Mouse (Mus musculus): ENCODE measurements around the gene Flnb.

Flnb gene

DNA sequence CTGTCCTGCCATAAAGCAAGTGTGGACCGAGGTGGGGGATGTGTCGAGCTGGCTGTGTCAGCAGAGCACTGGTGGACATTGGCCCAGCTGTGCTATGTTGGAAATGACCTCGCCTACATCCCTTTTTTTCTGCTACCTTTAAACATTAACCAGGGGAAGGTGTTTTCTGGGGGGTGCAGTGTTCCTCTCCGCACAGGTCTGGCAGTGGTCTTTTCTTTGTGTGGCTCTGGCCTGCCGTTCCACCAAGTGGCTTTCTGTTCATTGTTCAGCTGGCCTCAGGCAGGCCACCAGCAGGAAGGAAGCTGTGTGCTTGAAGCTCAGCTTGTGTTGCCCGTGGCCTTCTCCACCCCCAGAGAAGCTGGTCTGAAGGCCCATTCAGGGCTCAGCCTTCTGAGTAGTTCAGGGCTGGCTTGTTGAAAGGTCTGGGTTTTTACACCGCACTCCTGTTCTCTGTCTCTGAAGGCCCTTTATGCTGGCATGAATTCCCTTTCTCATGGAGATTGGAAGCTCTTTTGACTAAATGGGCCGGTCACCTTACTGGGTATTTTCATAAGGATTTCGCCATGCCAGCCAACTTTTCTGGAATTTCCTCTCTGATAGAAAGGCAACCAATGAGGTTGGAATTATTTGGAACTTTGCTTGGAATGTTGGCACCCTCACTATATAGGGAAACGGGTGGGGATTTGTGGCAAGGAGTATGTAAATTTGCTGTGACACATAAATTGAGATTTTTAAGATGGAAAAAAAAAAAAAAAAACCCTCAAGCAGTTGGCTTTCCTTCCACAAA lies 8.6 kb downstream of the Flnb start:
- no peak for DNase-seq (ENCODE audit: low spot score in 2 of 2)

DNA sequence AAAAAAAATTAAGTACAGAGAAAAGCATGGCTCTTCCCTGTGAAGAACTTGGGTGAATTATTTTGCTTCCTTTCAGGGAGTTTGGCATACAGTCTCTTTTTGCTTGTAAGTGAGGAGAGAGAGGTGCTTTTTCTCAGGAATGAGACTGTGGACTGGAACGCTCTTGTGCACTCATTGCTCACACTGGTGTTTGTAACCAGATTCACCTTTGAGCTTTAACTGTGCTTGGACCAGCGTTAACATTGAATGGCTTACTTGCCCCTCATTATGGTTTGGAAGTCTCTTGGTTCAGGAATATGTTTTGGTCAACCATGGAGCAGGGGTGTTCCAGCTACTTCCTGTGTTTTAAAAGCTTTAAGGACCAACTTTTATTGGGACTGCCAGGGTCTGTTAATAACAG lies 11.4 kb downstream of the Flnb start:
- no peak for DNase-seq (ENCODE audit: low spot score in 2 of 2)

DNA sequence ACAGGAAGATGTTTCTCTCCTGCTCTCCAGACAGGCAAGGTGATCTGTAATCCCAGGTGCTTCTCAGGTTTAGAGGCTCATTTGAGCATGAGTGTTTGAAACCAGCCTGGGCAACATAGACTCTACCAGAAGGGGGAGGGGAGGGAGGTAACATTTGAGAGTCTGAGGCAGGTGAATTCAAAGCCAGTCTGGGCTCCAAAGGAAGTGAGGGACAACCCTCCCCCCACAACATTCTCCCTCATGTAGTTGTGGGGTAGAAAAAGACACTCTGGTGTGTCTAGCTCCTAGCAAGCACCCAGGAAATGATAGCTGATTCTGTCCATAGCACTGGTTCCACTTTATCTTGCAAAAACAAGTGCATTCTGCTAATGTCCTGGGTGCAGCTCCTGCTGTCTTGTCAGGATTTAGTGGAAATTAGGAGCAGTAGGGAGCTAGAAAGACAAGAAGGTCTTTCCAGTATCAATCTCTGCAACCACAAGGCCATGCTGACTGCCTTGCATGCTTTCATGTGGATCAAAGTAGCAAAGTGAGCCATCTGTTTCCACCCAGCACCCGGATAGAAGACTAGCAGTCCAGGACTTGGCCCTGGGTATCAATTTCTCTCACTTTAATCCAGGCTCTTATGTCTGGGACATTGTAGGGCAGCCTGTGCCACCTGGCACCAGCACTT lies 14.1 kb downstream of the Flnb start:
- DNase-seq (ENCODE audit: low spot score in 2 of 2): no peak

DNA sequence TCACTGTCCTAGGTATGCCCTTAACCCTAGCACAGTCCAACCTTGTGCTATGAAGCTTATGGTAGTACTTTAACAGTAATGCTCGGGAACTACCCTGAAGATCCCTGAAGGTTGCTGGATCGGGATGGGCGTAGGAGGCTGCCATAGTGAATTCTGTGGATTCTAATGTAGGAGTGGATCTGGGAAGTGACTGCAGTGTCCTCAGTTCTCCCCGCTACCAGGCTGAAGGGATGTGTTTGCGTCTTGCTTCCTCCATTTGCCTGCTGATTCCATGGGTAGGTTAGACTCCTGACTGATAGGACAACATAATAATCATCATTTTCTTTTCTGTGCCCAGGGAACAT lies 14.7 kb downstream of the Flnb start:
- DNase-seq (ENCODE audit: low spot score in 2 of 2): no peak

DNA sequence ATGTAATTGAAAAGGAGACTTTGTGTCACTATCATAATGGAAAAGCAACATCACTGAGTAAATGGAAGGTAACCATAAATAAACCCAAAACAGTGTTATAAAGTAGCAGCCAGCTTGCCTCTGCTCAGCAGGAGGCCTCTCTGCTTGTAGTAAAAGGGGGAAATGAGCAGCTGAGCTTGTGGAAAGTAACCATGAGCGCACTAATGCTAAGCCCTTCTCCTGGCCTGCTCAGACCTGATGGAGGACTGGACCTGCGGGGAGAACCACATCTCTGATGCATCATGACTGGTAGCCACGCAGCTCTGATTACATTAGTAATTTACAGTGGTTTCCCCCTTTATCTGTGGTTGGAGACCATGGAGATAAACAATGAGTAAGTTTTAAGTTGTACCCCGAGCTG lies 15.7 kb downstream of the Flnb start:
- DNase-seq (ENCODE audit: low spot score in 2 of 2): no peak

DNA sequence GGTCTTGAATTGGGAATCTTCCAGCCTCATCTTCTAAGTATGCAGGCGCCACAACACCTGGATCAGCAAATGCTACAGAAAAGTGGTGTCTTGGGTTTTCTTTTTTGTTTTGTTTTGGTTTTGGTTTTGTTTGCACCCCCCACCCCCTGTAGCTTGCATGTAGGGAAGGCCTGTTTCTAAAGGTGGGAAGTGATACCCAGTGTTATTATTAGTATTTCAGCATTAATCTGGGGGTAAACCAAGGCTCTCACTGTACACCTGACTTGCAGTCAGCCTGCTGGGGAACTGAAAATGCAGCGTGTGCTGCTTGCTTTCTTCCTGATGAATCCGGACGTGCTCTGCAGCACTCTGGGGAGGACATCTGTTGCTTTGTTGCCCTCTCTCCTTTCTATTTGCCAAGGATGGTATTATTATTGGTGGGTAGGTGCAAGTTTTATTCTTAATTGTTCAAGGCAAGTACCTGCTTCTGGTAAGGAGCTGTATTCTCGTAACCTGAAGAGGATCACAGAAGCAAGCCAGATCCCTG lies 20.9 kb downstream of the Flnb start:
- DNase-seq (ENCODE audit: low spot score in 2 of 2): no peak

DNA sequence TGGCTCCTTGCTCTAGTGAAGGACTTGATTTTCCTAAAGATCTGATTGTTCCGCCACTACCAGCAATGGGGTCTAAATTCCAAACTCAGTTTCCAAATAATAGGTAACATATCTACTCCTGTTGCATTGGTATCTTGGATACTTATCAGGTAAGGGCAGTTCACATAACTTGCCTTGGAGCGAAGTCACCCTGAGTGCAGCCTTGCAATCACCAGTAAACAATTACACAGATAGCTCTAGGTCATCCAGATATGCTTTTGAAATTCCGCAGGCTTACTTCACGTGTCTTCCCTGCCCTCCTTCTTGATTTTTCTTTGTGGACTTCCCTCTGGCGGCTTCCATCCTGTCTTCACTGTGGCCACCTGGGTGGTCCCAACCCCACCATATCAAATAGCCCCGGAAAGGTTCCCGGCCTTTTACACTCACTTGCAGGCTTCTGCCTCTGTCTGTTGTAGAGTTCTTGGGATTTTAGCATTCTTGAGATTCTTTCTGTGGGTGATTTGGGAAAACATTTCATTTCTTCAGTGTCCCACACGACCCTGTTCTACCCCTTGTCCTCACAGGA lies 22.3 kb downstream of the Flnb start:
- no peak for DNase-seq (ENCODE audit: low spot score in 2 of 2)

DNA sequence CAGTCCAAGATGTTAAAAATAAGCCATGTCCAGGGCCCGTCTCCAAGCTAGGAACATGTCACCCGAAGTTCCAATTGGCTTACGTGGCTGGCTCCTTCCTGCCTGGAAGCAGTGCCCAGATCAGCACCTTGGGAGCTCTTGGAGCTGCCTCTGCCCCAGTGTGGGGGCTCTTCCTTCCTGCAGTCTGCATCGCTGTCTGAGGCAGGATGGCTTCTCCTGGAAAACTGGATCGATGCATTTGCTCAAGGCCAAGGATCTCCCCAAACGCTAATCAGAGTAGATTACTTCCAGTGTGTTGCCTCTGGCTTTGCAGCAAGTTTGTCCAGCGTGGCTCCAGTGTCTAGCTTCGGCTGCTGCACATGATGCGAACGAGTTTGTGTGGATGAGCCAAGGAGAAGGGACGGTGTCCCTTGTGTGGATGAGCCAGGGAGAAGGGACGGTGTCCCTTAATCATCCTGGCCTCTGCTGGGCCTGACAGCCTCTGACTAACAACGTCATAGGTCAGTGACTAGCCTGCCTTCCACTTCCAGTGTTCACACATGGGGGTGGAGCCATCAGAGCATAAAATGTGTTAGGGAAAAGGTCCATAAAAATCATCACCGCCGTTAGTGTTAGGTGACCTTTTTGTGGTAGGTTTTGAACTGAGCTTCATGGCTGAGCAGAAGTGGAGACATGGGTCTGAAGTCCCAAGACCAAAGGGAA lies 25.0 kb downstream of the Flnb start:
- no peak for DNase-seq (ENCODE audit: low spot score in 2 of 2)

DNA sequence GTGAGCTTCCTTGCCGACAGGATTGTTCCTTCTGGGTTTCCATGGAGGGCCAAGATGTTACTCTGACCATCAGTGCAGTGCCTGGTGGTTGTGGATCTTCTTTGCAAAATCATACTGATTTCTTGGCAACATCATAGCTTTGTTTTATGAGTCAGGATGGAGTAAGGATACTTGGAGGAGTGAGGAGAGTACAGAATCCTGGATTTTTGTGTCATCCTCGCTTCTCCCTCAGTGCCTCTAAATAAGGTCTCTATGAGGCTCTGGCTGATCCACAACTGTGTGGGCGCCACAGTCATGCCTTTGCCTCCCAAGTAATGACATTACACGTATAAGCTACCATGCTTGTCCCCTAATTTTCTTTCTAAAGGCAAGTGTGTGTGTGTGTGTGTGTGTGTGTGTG lies 28.9 kb downstream of the Flnb start:
- no peak for DNase-seq (ENCODE audit: low spot score in 2 of 2)

DNA sequence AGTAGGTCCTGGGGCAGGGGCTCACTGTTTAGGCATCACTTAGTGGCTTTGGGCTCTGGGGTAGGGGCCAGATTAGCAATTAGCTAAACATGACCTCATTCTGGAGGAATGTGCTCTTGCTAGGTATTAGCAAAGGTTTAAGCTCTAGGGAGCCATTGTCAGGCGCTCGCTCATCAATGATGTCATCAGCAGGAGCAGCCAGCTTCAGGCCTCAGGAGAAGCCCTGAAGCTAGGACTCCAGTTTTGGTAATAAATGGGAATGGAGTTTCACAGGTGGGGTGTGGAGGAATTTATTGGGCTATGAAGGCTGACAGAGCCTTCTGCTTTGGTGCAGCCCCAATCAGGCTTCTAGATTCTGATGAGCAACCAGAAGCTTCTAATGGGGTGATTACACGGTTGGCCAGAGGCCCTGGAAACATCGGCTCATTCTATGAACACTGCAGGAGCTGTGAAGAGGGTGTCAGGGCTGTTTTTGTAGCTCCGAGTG lies 30.0 kb downstream of the Flnb start:
- no peak for DNase-seq (ENCODE audit: low spot score in 2 of 2)

DNA sequence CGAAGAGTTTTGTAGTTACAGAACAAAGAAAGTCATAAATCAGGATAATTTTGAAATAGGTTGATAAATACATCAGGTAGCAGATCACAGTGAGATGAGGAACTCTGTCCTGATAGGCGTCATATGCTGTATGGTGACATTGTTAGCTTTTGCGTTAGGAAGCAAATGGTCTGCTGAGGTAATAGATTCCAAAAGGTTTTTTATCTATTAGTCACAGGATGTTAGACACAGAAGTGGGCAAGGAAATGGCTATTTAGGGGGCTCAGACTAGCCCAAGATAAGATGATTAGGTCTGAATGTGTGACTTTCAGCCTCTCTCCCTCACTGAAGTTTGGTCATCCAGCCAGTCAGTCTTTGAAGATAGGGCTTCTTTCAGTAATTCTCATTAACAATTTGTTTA lies 33.2 kb downstream of the Flnb start:
- DNase-seq (ENCODE audit: low spot score in 2 of 2): no peak

DNA sequence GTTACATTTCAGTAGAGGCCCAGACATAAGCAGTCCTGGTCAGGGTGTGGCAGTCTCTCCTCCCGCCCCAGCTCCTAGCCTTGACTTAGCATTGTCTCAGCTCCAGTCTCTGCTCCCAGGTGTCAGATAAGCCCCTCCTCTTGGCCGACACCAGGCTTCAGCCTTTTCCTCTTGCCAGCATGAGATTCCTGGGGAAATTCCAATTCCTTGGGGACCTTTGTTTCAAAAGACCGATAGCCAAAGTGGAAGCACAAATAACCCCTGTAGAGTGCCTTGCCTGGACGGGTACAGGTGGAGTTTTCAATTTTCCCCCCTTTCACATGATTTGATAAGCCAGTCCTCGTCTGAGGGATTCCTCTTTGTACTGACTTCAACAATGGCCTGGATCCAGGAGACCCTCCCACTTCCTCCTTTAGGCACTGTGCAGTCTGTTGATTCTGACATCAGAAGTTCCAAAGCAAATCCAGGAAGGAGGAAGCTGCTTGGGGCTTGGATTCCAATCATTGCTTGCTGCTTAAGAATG lies 33.8 kb downstream of the Flnb start:
- DNase-seq (ENCODE audit: low spot score in 2 of 2): no peak

DNA sequence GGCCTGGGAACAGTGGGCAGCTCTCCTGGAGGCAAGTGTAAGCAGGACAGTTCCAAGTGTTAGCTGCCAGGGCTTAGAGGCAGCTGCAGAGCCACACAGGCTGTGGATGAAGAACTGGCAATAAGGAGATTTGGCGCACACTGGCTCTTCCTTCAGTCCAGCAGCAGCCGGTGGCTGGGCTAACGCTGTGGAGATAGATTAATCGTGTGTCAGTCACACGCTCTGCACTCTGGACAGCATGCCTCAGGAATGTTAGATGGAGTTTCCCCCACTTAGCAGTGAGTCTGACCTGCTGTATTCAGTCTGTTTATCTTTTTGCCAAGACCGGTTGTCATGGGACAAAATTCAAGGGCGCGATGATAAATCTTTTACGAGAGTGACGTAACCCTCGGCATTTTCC lies 35.9 kb downstream of the Flnb start:
- DNase-seq (ENCODE audit: low spot score in 2 of 2): no peak

DNA sequence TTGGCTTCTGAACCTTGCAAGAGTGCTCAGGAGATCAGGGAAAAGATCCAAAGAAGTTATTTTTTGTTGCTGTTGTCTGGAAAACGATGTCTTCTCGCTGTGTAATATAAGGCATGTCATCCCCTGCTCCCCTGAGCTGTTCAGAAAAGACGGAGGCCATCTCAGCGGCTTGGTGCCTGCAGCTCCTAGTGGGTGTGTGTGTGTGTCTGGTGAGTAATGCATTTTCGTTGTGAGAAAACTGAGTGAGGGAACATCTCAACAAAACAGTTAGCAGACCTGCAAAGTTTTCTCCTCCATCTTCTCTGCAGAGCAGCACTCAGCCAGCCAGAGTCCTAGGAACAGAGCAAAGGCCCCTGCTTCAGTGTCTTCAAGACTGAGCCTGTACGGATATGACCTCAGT lies 36.6 kb downstream of the Flnb start:
- no peak for DNase-seq (ENCODE audit: low spot score in 2 of 2)

DNA sequence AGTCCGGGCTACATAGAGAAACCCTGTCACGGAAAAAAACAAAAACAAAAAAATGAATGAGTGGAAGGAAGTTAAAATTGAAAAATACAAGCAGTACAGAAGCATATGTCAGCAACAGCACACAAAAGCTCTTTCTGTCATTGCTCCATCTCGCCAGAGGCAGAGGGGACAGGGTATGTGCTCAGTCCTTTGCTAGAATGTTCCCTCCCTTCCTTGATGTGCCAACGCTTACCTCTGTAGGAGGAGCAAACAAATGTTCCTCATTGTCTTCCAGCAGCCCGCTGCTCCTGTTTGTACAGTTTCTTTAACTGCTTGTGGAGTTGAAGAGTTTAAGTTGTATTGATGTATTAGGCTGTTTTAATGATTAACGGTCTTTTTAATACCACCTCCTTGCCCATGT lies 37.3 kb downstream of the Flnb start:
- no peak for DNase-seq (ENCODE audit: low spot score in 2 of 2)

DNA sequence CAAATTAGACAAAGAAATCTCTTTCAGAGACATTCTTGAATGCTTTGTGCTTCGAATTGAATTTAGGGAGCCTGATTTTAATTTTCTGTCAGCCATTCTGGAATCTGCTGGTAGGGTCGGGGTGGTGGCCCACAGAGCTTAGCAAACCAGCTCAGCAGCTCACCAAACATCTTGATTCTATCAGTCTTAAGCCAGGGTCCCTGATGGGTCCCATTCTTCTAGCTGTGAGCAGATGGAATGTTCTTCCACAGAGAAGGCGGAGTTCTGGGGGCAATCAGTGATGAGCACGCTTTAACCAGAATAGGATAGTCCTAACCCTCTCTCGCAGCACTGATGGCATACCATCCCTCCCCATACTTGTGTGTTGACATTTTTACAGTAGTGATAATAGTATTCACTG lies 37.7 kb downstream of the Flnb start:
- no peak for DNase-seq (ENCODE audit: low spot score in 2 of 2)

DNA sequence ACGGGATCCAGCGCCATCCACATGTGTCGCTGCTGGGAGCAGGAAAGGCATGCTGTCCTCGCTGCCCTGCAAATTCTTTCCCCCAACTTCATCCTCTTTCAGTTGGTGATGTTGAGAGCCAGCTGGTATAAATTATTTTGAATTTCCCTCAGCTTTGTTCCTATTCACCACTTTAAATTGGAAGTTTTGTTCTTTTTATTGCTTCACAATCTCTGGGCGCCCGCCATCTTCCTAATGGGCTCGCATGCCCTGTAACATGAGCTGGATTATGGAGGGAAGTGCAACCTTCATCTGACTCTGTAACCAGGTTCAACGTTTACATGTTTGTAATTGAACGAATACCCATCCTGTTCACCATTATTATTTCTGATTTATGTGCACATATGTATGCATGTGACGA lies 38.6 kb downstream of the Flnb start:
- no peak for DNase-seq (ENCODE audit: low spot score in 2 of 2)

DNA sequence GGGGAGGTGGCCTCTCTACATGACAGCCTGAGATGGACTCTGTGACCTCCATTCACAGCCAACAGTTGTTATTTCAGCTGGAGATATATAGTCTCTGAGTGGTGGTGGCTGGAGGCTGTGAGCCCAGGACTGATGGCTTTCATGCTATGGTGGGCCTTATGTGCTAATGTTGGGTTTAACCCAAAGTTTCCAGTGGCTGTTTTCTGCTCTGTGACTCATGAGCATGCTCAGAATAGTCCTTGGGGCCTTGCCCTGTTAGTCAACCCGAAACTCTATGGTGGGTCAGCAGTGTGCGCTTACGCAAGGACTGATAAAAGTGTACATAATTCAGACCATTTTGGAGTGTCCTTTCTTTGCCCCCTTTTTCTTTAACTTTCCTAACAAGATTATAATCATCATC lies 40.1 kb downstream of the Flnb start:
- DNase-seq (ENCODE audit: low spot score in 2 of 2): no peak

DNA sequence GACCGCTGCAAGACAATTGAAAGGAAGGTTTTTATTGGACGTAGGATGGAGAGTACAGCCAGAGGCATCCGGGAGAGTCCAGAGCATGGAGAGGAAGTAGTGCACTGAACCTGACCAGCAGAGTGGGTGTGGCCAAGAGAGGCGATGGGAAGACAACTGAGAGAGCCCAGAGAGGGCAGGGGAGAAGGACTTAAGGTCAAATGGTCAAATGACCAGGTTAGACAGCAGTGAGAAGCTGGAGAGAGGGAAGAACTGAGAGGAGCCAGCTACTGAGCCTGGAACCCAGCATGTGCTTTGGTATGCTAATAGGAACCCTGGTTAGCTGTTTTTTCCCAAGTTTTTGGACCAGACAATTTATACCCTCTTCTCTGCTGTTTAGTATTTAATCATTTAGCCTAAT lies 40.7 kb downstream of the Flnb start:
- no peak for DNase-seq (ENCODE audit: low spot score in 2 of 2)

DNA sequence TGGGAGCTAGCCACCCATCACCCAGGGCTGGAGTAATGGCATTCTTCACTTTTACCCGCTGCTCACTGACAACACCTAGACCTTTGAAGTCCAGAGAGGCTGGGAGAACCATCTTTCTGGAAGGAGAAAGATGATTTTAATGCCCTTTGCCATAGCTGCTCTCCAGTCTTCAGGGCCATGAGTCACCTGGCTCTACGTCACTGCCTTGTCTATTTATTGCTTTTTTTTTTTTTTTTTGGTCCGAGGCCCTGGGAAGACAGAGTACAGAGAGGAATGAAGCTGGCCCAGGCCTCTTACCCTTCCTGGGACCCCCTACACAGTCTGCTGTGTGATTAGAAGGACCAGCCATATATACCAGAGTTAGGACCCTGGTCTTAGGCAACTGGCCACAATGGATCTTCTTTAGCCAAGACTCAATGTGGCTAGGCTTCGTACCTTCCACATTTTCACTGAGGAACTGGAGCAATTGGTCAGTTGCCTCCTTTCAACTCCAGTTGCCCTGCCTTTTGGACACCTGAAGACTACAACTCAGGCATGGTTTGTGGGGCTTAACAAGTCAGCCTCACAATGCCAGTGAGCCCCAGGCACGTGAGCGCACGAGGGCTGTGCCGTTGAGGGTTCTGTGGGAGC lies 42.9 kb downstream of the Flnb start:
- no peak for DNase-seq (ENCODE audit: low spot score in 2 of 2)

DNA sequence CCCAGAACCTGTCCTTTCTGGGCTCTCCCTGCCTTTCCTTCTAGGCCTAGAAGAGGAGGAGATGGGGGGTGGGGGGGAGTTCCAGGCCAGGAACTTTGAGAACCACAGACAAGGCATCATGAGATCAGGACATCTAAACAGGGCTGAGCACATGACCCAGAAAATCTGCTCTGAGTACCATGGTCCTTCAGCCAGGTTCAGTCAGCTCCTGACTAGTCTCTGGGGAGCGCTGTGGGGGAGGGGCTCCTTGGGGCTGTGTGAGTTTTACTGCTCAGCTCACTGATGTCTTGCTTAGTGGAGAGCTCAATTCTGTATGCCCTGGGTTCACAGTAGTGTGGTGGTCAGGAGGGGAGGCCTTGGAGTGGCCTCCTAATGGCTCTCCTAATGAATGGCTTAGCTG lies 43.5 kb downstream of the Flnb start:
- DNase-seq (ENCODE audit: low spot score in 2 of 2): no peak

DNA sequence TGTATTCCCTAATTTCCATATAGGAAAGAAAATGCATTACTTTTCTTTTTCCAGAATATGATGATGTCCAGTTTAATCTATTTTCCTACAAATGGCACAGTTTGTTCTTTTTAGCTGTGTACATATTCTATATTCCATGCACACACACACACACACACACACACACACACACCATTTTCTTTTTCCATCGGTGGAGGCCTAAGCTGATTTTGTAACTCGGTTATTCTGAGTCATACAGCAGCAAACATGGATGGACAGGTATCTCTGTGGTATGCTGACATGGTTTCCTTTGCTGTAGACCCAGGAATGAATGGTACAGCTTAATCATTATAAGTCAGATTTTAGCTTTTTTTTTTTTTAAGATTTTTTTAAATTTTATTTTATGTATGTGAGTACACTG lies 44.5 kb downstream of the Flnb start:
- DNase-seq (ENCODE audit: low spot score in 2 of 2): no peak
